Mouse (Mus musculus) midbrain, embryonic 15.5 days (tissue): ENCODE measurements around the gene Qsox2. TPM values are rescaled to one million over a fixed set of nuclear protein-coding genes. Genes with fewer than 3 reads are reported as not detected.

ENCODE experiments used
- ATAC-seq: fragments of 200-750 bp; cut with Nextera tagmentation; replicated peaks from 2 replicates; pipeline ENCODE4 v1.8.0; 2017; ENCODE audit warnings: moderate TSS enrichment
- H3K27ac ChIP-seq: fragments of 300-500 bp; sonication (generic); 2 replicates; pipeline ENCODE4 v1.5.1; 2015; ENCODE audit warnings: mild to moderate bottlenecking, inconsistent platforms
- H3K27me3 ChIP-seq: fragments of 300-500 bp; sonication (generic); replicated peaks from 2 replicates; pipeline ENCODE4 v1.6.1; 2015; ENCODE audit warnings: inconsistent platforms
- H3K36me3 ChIP-seq: fragments of 300-500 bp; sonication (generic); replicated peaks from 2 replicates; pipeline ENCODE4 v1.6.1; 2015; ENCODE audit warnings: inconsistent platforms
- H3K4me1 ChIP-seq: fragments of 300-500 bp; sonication (generic); 2 replicates; pipeline ENCODE4 v1.6.1; 2015; ENCODE audit warnings: inconsistent platforms
- H3K4me2 ChIP-seq: fragments of 300-500 bp; sonication (generic); 2 replicates; pipeline ENCODE4 v1.6.1; 2015; ENCODE audit warnings: inconsistent platforms, mild to moderate bottlenecking, moderate library complexity
- H3K4me3 ChIP-seq: fragments of 300-500 bp; sonication (generic); 2 replicates; pipeline ENCODE4 v1.5.1; 2015; ENCODE audit warnings: mild to moderate bottlenecking, inconsistent platforms
- H3K9ac ChIP-seq: fragments of 300-500 bp; sonication (generic); 2 replicates; pipeline ENCODE4 v1.6.1; 2015; ENCODE audit warnings: mild to moderate bottlenecking, inconsistent platforms
- H3K9me3 ChIP-seq: fragments of 300-500 bp; sonication (generic); 2 replicates; pipeline ENCODE4 v1.6.1; 2016; ENCODE audit warnings: inconsistent platforms
- WGBS: fragments of 180-500 bp; shearing (Covaris S2); methylation state at CpG from one replicate; pipeline ENCODE4 v1.1.7; 2015; ENCODE audit warnings: mixed read lengths; 5-methylcytosine and 5-hydroxymethylcytosine counted together
- polyA plus RNA-seq: library from polyadenylated mRNA; unstranded; fragments of >200 nt; fragmentation: Nextera tagmentation; extraction: Ambion mirVana; gene quantifications from 2 replicates; pipeline ENCODE4 v1.2.1, GENCODE M21; 2015

Gene Qsox2
- 16.8 and 18.1 TPM in 2 replicates for polyA plus RNA-seq

- Histone ChIP-seq H3K9me3 (no peaks in the 10 kb centered on the region), H3K4me2 (peak within 1 kb of the TSS; percentile 82), H3K4me3 (peak within 1 kb of the TSS; percentile 94), H3K36me3 (no peaks in the 10 kb centered on the region), H3K27ac (peak within 1 kb of the TSS; percentile 86), H3K27me3 (no peaks in the 10 kb centered on the region), H3K9ac (peak within 1 kb of the TSS; percentile 94), H3K4me1 (peaks cover 12% of the 10 kb centered on the region)
- 1% methylated on average over 36 of the region's 36 CpGs for WGBS
- peak; percentile 92 for ATAC-seq
Observed at GRCm38 (mm10) chr2:26237290-26237782, at the start of gene Qsox2. Gene Qsox2, minus strand, starts transcription at chr2:26237525.

GRCm38 (mm10) chr2:26286391-26286790 lies 49.1 kb upstream of the Qsox2 start:
- Histone ChIP-seq H3K4me2 (no peak overlapping the region), H3K4me3 (no peak overlapping the region), H3K27me3 (no peaks in the 10 kb centered on the region), H3K9ac (no peak overlapping the region), H3K9me3 (no peaks in the 10 kb centered on the region), H3K36me3 (no peaks in the 10 kb centered on the region), H3K4me1 (no peaks in the 10 kb centered on the region), H3K27ac (no peak overlapping the region)
- ATAC-seq, result no peak
- 75% methylated on average over 7 of the region's 7 CpGs for WGBS

- Histone ChIP-seq H3K27ac (no peak overlapping the region), H3K4me1 (no peaks in the 10 kb centered on the region), H3K4me2 (no peak overlapping the region), H3K4me3 (no peak overlapping the region), H3K36me3 (no peaks in the 10 kb centered on the region), H3K9me3 (no peaks in the 10 kb centered on the region), H3K27me3 (no peaks in the 10 kb centered on the region), H3K9ac (no peak overlapping the region)
- WGBS, result 66% methylated on average over 7 of the region's 7 CpGs
- ATAC-seq, result no peak
Observed at GRCm38 (mm10) chr2:26285804-26286203, 48.5 kb upstream of the Qsox2 start.

- no peak for ATAC-seq
- WGBS, result 78% methylated on average over 11 of the region's 11 CpGs
- Histone ChIP-seq H3K4me2 (no peak overlapping the region), H3K4me3 (no peak overlapping the region), H3K36me3 (no peaks in the 10 kb centered on the region), H3K9me3 (no peaks in the 10 kb centered on the region), H3K27me3 (no peaks in the 10 kb centered on the region), H3K9ac (no peak overlapping the region), H3K4me1 (no peaks in the 10 kb centered on the region), H3K27ac (no peak overlapping the region)
Observed at GRCm38 (mm10) chr2:26280594-26280993, 43.3 kb upstream of the Qsox2 start.

GRCm38 (mm10) chr2:26279712-26280111 lies 42.4 kb upstream of the Qsox2 start:
- Histone ChIP-seq H3K9me3 (no peaks in the 10 kb centered on the region), H3K27me3 (no peaks in the 10 kb centered on the region), H3K4me3 (no peak overlapping the region), H3K27ac (no peak overlapping the region), H3K4me1 (no peaks in the 10 kb centered on the region), H3K4me2 (no peak overlapping the region), H3K9ac (no peak overlapping the region), H3K36me3 (no peaks in the 10 kb centered on the region)
- WGBS, result 76% methylated on average over 3 of the region's 3 CpGs
- ATAC-seq, result no peak

- Histone ChIP-seq H3K27me3 (no peaks in the 10 kb centered on the region), H3K4me2 (no peak overlapping the region), H3K36me3 (no peaks in the 10 kb centered on the region), H3K4me1 (no peaks in the 10 kb centered on the region), H3K4me3 (no peak overlapping the region), H3K9me3 (no peaks in the 10 kb centered on the region), H3K27ac (no peak overlapping the region), H3K9ac (no peak overlapping the region)
- peak; percentile 63; the same call in 1 of the 2 replicates for ATAC-seq
- 19% methylated on average over 7 of the region's 7 CpGs for WGBS
Observed at GRCm38 (mm10) chr2:26273611-26274010, 36.3 kb upstream of the Qsox2 start.

GRCm38 (mm10) chr2:26268216-26268615 lies 30.9 kb upstream of the Qsox2 start:
- Histone ChIP-seq H3K4me2 (no peak overlapping the region), H3K9me3 (no peaks in the 10 kb centered on the region), H3K36me3 (no peaks in the 10 kb centered on the region), H3K4me1 (no peaks in the 10 kb centered on the region), H3K9ac (no peak overlapping the region), H3K4me3 (no peak overlapping the region), H3K27me3 (no peaks in the 10 kb centered on the region), H3K27ac (no peak overlapping the region)
- WGBS, result 59% methylated on average over 3 of the region's 3 CpGs
- ATAC-seq, result no peak

- Histone ChIP-seq H3K4me2 (no peak overlapping the region), H3K4me1 (no peaks in the 10 kb centered on the region), H3K9ac (no peak overlapping the region), H3K4me3 (no peak overlapping the region), H3K36me3 (no peaks in the 10 kb centered on the region), H3K9me3 (no peaks in the 10 kb centered on the region), H3K27ac (no peak overlapping the region), H3K27me3 (no peaks in the 10 kb centered on the region)
- WGBS, result 83% methylated on average over 10 of the region's 10 CpGs
- ATAC-seq, result no peak
Observed at GRCm38 (mm10) chr2:26266066-26266742, 28.9 kb upstream of the Qsox2 start.

GRCm38 (mm10) chr2:26265095-26265494 lies 27.8 kb upstream of the Qsox2 start:
- WGBS, result 87% methylated on average over 2 of the region's 2 CpGs
- Histone ChIP-seq H3K9me3 (no peaks in the 10 kb centered on the region), H3K27me3 (no peaks in the 10 kb centered on the region), H3K9ac (no peak overlapping the region), H3K27ac (no peak overlapping the region), H3K36me3 (no peaks in the 10 kb centered on the region), H3K4me1 (no peaks in the 10 kb centered on the region), H3K4me2 (no peak overlapping the region), H3K4me3 (no peak overlapping the region)
- ATAC-seq, result no peak

- no peaks in the 10 kb centered on the region for H3K4me1 ChIP-seq
- no peak overlapping the region for H3K9ac ChIP-seq
- ATAC-seq, result no peak
- H3K27me3 ChIP-seq, result no peaks in the 10 kb centered on the region
- no peaks in the 10 kb centered on the region for H3K9me3 ChIP-seq
- no peak overlapping the region for H3K4me2 ChIP-seq
- H3K4me3 ChIP-seq, result no peak overlapping the region
- no peak overlapping the region for H3K27ac ChIP-seq
- no peaks in the 10 kb centered on the region for H3K36me3 ChIP-seq
- WGBS, result 83% methylated on average over 4 of the region's 4 CpGs
Observed at GRCm38 (mm10) chr2:26264646-26265045, 27.3 kb upstream of the Qsox2 start.

GRCm38 (mm10) chr2:26257315-26258096 lies 20.2 kb upstream of the Qsox2 start:
- Histone ChIP-seq H3K4me3 (no peak overlapping the region), H3K27me3 (no peaks in the 10 kb centered on the region), H3K9me3 (no peaks in the 10 kb centered on the region), H3K4me1 (no peaks in the 10 kb centered on the region), H3K9ac (no peak overlapping the region), H3K4me2 (no peak overlapping the region), H3K27ac (no peak overlapping the region), H3K36me3 (no peaks in the 10 kb centered on the region)
- ATAC-seq, result no peak
- WGBS, result 86% methylated on average over 16 of the region's 16 CpGs

GRCm38 (mm10) chr2:26254816-26255215 lies 17.5 kb upstream of the Qsox2 start:
- 66% methylated on average over 4 of the region's 4 CpGs for WGBS
- Histone ChIP-seq H3K4me1 (no peaks in the 10 kb centered on the region), H3K9me3 (no peaks in the 10 kb centered on the region), H3K9ac (no peak overlapping the region), H3K27me3 (no peaks in the 10 kb centered on the region), H3K4me3 (no peak overlapping the region), H3K4me2 (no peak overlapping the region), H3K27ac (no peak overlapping the region), H3K36me3 (no peaks in the 10 kb centered on the region)
- no peak for ATAC-seq
